Mouse (Mus musculus) stomach, postnatal 0 days (tissue): ENCODE measurements around the gene Rae1. TPM values are rescaled to one million over a fixed set of nuclear protein-coding genes. Genes with fewer than 3 reads are reported as not detected.
A peak's percentile ranks its signal among the peaks of the same experiment; 100 is the strongest.

Source experiments
- ATAC-seq: fragments of 200-750 bp; cut with Nextera tagmentation; 2 replicates; pipeline ENCODE4 v1.8.0; 2017; ENCODE audit not compliant: low FRiP score, low TSS enrichment
- DNase-seq: peaks from one replicate; pipeline ENCODE4 v3.0.0-alpha.2; 2016; ENCODE audit warnings: low spot score
- H3K27ac ChIP-seq: fragments of 300-500 bp; sonication (generic); replicated peaks from 2 replicates; pipeline ENCODE4 v1.5.1; 2014; ENCODE audit warnings: mild to moderate bottlenecking, control low read depth
- H3K27me3 ChIP-seq: fragments of 300-500 bp; sonication (generic); 2 replicates; pipeline ENCODE4 v1.6.1; 2014; ENCODE audit warnings: low read length; ENCODE audit not compliant: control insufficient read depth, insufficient read depth
- H3K36me3 ChIP-seq: fragments of 300-500 bp; sonication (generic); 2 replicates; pipeline ENCODE4 v1.6.1; 2014; ENCODE audit warnings: low read length, mixed read lengths; ENCODE audit not compliant: control insufficient read depth, insufficient read depth
- H3K4me1 ChIP-seq: fragments of 300-500 bp; sonication (generic); replicated peaks from 2 replicates; pipeline ENCODE4 v1.6.1; 2014; ENCODE audit warnings: antibody characterized with exemption; ENCODE audit not compliant: control insufficient read depth, insufficient read depth
- H3K4me2 ChIP-seq: fragments of 300-500 bp; sonication (generic); replicated peaks from 2 replicates; pipeline ENCODE4 v1.6.1; 2014; ENCODE audit warnings: low read depth, mild to moderate bottlenecking, control low read depth, moderate library complexity
- H3K4me3 ChIP-seq: fragments of 300-500 bp; sonication (generic); 2 replicates; pipeline ENCODE4 v1.5.1; 2014; ENCODE audit warnings: low read depth, low read length, control low read depth
- H3K9ac ChIP-seq: fragments of 300-500 bp; sonication (generic); 2 replicates; pipeline ENCODE4 v1.6.1; 2014; ENCODE audit warnings: mild to moderate bottlenecking, low read length, control low read depth, mixed read lengths
- H3K9me3 ChIP-seq: fragments of 300-500 bp; sonication (generic); 2 replicates; pipeline ENCODE4 v1.6.1; 2016; ENCODE audit warnings: low read length; ENCODE audit not compliant: control insufficient read depth
- CTCF ChIP-seq: IDR thresholded peaks from 2 replicates; pipeline ENCODE4 v1.5.1; 2016; ENCODE audit warnings: antibody characterized with exemption, low read depth, mild to moderate bottlenecking, moderate library complexity
- EP300 ChIP-seq: optimal IDR thresholded peaks from 2 replicates; pipeline ENCODE3; 2016; ENCODE audit warnings: antibody characterized with exemption
- WGBS: fragments of 180-500 bp; shearing (Covaris S2); extraction: QIAGEN DNeasy Blood & Tissue Kit; methylation state at CpG from one replicate; pipeline ENCODE4 v1.1.7; 2014; 5-methylcytosine and 5-hydroxymethylcytosine counted together
- polyA plus RNA-seq: library from polyadenylated mRNA; unstranded; fragments of >200 nt; fragmentation: Nextera tagmentation; extraction: Ambion mirVana; gene quantifications from 2 replicates; pipeline ENCODE4 v1.2.1, GENCODE M21; 2015

Gene Rae1
- polyA plus RNA-seq, 1 experiment from 2014 or later: 68.7 TPM

DNA sequence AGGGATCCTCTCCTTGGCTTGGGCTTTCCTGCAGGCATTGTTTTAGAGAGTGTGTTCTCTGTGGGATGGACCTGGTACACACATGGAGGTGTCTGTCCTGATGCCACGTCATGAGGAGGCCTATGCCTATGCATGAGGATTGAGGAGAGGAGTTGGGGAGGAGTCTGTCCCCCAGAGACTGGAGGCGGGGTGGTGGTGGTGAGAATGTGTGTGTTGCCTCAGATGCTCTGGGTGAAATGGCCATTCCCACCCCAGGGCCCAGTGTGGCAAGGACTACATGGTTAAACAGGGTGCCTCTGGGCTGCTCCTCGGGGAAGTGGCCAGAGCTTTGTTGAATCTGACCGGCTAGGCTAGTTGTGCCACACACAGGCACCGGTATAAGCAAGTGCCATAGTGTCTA lies 26.4 kb downstream of the Rae1 start:
- H3K27ac ChIP-seq: peak overlapping the region; percentile 75
- H3K4me1 ChIP-seq: peaks cover 6% of the 10 kb centered on the region
- no peak overlapping the region for H3K4me3 ChIP-seq
- no peak for TF ChIP-seq EP300
- no peak for TF ChIP-seq CTCF
- H3K9me3 ChIP-seq: no peaks in the 10 kb centered on the region
- H3K9ac ChIP-seq: no peak overlapping the region; the same call in 1 of the 2 replicates
- WGBS: 55% methylated on average over 5 of the region's 5 CpGs
- H3K4me2 ChIP-seq: no peak overlapping the region
- ATAC-seq (no peak), DNase-seq (no peak)
- no peaks in the 10 kb centered on the region for H3K36me3 ChIP-seq
- no peaks in the 10 kb centered on the region for H3K27me3 ChIP-seq

DNA sequence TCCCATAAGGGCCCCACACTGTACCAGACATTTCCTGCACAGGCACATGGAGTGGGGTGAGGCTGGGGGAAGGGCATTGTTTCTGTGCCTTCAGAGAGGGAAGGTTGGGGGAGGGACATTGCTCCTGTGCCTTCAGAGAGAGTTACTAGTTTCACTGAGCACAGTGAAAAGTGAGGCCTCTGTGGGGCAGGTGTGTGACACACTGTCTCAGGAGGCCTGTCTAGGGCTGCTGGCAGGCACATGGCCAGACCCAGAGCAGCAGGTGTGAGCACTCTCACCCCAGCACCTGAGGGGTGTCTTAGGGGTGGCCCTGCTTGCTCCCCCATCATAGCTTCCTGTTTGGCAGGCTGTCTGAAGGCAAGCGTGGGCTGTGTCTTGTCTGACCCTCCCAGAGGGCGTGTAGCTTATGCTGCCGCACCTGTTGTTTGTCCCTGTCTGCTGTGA lies 26.8 kb downstream of the Rae1 start:
- no peaks in the 10 kb centered on the region for H3K9me3 ChIP-seq
- no peak overlapping the region; the same call in 1 of the 2 replicates for H3K4me2 ChIP-seq
- H3K4me3 ChIP-seq: no peak overlapping the region
- no peaks in the 10 kb centered on the region for H3K27me3 ChIP-seq
- no peak for TF ChIP-seq CTCF
- TF ChIP-seq EP300: no peak
- DNase-seq (peak; percentile 56), ATAC-seq (peak; percentile 35)
- WGBS: 42% methylated on average over 3 of the region's 3 CpGs
- peak overlapping the region; percentile 75 for H3K27ac ChIP-seq
- H3K4me1 ChIP-seq: peaks cover 6% of the 10 kb centered on the region
- H3K36me3 ChIP-seq: no peaks in the 10 kb centered on the region
- no peak overlapping the region; the same call in 1 of the 2 replicates for H3K9ac ChIP-seq

- no peak overlapping the region for H3K4me3 ChIP-seq
- H3K27me3 ChIP-seq: no peaks in the 10 kb centered on the region
- peak overlapping the region; percentile 75 for H3K27ac ChIP-seq
- no peak for TF ChIP-seq CTCF
- no peak for TF ChIP-seq EP300
- DNase-seq (no peak), ATAC-seq (no peak)
- H3K9me3 ChIP-seq: no peaks in the 10 kb centered on the region
- peaks cover 6% of the 10 kb centered on the region for H3K4me1 ChIP-seq
- H3K9ac ChIP-seq: no peak overlapping the region
- no peaks in the 10 kb centered on the region; the same call in 1 of the 2 replicates for H3K36me3 ChIP-seq
- H3K4me2 ChIP-seq: no peak overlapping the region; the same call in 1 of the 2 replicates
- WGBS: 74% methylated on average over 6 of the region's 6 CpGs
Observed at GRCm38 (mm10) chr2:173027169-173027823, 27.4 kb downstream of the Rae1 start.

DNA sequence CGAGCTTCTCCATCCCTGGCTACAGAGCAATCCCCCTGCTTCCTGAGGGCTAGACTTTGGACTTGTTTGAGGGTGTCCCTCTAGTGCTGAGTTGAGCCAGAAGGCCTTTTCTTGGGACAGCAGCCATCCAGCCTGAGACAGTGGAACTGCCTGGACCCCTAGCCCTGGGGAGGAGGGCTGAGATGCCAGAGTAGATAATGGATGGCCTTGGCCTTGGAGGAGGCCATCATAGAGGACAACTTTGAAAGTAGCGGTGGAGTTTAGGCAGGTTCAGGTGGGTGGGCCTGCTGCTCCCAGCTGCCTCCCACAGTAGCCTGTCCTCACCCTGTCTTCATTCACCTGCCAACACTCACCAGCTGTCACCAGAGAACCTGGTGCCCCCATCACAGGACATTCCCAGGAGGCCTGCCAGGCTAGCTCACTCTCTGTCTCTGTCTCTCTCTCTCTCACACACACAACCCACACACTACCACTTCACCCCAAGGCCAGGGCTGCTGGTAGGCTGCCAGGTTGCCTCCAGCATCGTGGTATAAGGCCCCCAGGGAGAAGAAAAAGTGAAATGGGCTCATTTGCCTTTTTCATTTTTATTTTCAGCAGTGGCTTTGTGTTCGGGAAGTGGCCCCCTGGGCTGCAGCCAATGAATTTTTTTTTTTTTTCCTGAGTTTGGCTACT lies 28.0 kb downstream of the Rae1 start:
- DNase-seq (no peak), ATAC-seq (no peak)
- peaks cover 6% of the 10 kb centered on the region; the same call in 1 of the 2 replicates for H3K4me1 ChIP-seq
- no peak overlapping the region for H3K27ac ChIP-seq
- no peak overlapping the region for H3K9ac ChIP-seq
- H3K9me3 ChIP-seq: no peaks in the 10 kb centered on the region
- TF ChIP-seq CTCF: no peak
- TF ChIP-seq EP300: no peak
- H3K4me2 ChIP-seq: no peak overlapping the region
- H3K27me3 ChIP-seq: no peaks in the 10 kb centered on the region
- no peak overlapping the region for H3K4me3 ChIP-seq
- 62% methylated on average over 4 of the region's 4 CpGs for WGBS
- no peaks in the 10 kb centered on the region; the same call in 1 of the 2 replicates for H3K36me3 ChIP-seq

GRCm38 (mm10) chr2:173028508-173029031 lies 28.7 kb downstream of the Rae1 start:
- DNase-seq (no peak), ATAC-seq (no peak)
- Histone ChIP-seq H3K4me3 (no peak overlapping the region), H3K4me1 (peaks cover 6% of the 10 kb centered on the region; the same call in 1 of the 2 replicates), H3K4me2 (no peak overlapping the region), H3K27ac (no peak overlapping the region), H3K36me3 (peaks cover 1% of the 10 kb centered on the region; the same call in 1 of the 2 replicates), H3K27me3 (no peaks in the 10 kb centered on the region), H3K9me3 (no peaks in the 10 kb centered on the region), H3K9ac (no peak overlapping the region)
- TF ChIP-seq CTCF (no peak), EP300 (no peak)
- WGBS: 90% methylated on average over 3 of the region's 3 CpGs
